ENCODE assay signal across 9 mouse cellular contexts in the genomic region with DNA sequence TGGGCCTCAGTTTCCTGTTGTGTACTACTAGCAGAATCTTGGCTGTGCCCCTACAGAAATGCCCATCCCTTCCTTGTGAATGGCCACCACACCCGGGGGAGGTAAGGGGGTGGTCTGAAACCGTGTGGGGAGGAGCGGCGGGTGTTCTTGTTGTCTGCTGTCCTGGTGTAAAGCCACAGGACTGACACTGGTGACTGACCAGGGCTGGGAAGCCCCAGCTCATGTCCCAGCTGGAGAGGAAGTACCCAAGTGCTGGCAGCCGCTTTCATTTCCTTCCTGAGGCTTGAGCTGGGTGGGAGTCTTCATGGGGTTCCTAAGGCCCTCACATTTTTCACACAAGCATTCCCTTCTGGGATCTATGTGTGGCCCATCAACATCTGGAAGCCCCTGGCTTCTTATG.
DNase-seq lines count a peak whose midpoint lies in the region; ATAC-seq lines count a peak whose summit lies in the region.
"Had no signal": no experiment of that assay in that cellular context is flagged by ENCODE, and none has a peak within 500 bp of the region (broad histone marks: within the 10 kb centered on the region; RNA-seq: fewer than 3 reads in every experiment).

No protein-coding gene starts in this region.

- 0 out of 2 replicates have a peak overlapping the region, but pooled peaks have one; percentile 25 for H3K9ac ChIP-seq in intestine, embryonic 16.5 days (ENCODE audit: low read depth, low read length)
- H3K9ac ChIP-seq in intestine, embryonic 15.5 days: no peak overlapping the region
- H3K9ac ChIP-seq: limb, embryonic 12.5 days had no signal

- H3K4me1 ChIP-seq in intestine, embryonic 16.5 days (ENCODE audit: control insufficient read depth, insufficient read depth, low read length): peaks cover 54% of the 10 kb centered on the region
- peaks cover 62% of the 10 kb centered on the region for H3K4me1 ChIP-seq in intestine, embryonic 15.5 days (replicated peaks)

- no peaks in the 10 kb centered on the region for H3K9me3 ChIP-seq in intestine, embryonic 16.5 days (ENCODE audit: control insufficient read depth, low read length)
- H3K9me3 ChIP-seq in intestine, embryonic 15.5 days: no peaks in the 10 kb centered on the region
- H3K9me3 ChIP-seq: limb, embryonic 12.5 days had no signal

- WGBS in intestine, embryonic 16.5 days: 71% methylated on average over 5 of the region's 5 CpGs
- WGBS in intestine, embryonic 15.5 days: 68% methylated on average over 5 of the region's 5 CpGs

- no peak overlapping the region for H3K27ac ChIP-seq in intestine, embryonic 16.5 days (ENCODE audit: low read length)
- H3K27ac ChIP-seq in intestine, embryonic 15.5 days: no peak overlapping the region
- H3K27ac ChIP-seq: limb, embryonic 12.5 days had no signal

- no peak for ATAC-seq in intestine, embryonic 16.5 days
- ATAC-seq in intestine, embryonic 15.5 days: no peak
- peak; percentile 76 for ATAC-seq in common myeloid progenitor, adult 5-6 weeks (replicated peaks; ENCODE audit: low read depth, poor library complexity, severe bottlenecking)

- no peaks in the 10 kb centered on the region for H3K27me3 ChIP-seq in intestine, embryonic 16.5 days (replicated peaks; ENCODE audit: control insufficient read depth, insufficient read depth, low read length)
- no peaks in the 10 kb centered on the region for H3K27me3 ChIP-seq in intestine, embryonic 15.5 days (replicated peaks)
- H3K27me3 ChIP-seq: limb, embryonic 12.5 days had no signal

- no peak overlapping the region for H3K4me2 ChIP-seq in intestine, embryonic 16.5 days (ENCODE audit: low read depth, low read length)
- H3K4me2 ChIP-seq in intestine, embryonic 15.5 days (replicated peaks): no peak overlapping the region
- H3K4me2 ChIP-seq: limb, embryonic 12.5 days had no signal

- H3K36me3 ChIP-seq in intestine, embryonic 16.5 days (ENCODE audit: control insufficient read depth, insufficient read depth, low read length): 0 out of 2 replicates have a peak, but pooled peaks cover 5% of the 10 kb centered on the region
- H3K36me3 ChIP-seq in intestine, embryonic 15.5 days: 0 out of 2 replicates have a peak, but pooled peaks cover 3% of the 10 kb centered on the region

- H3K4me3 ChIP-seq in intestine, embryonic 16.5 days (ENCODE audit: low read length): no peak overlapping the region
- H3K4me3 ChIP-seq in intestine, embryonic 15.5 days (replicated peaks): no peak overlapping the region
- H3K4me3 ChIP-seq: limb, embryonic 12.5 days had no signal

- DNase-seq in A20 (ENCODE audit: low read depth, low spot score): peak; percentile 66
- DNase-seq in lung, postnatal 14 days: peak; percentile 53
- no peak for DNase-seq in frontal cortex, postnatal 10 days (ENCODE audit: low spot score in 2 of 2)
- DNase-seq in adrenal gland, adult 8-10 months: no peak
- no peak for DNase-seq in urinary bladder, postnatal 25 days (ENCODE audit: low spot score)

Comparison
In these comparisons a context has a peak if more than half of its experiments do, and no peak if none do; other contexts are left out.
1. DNase-seq: peak in A20 (single experiment) and lung, postnatal 14 days (single experiment); none in frontal cortex, postnatal 10 days (0 of 2), adrenal gland, adult 8-10 months (single experiment) and urinary bladder, postnatal 25 days (single experiment).